Mouse (Mus musculus) lung, embryonic 15.5 days (tissue): ENCODE measurements around the gene Anp32a. TPM values are rescaled to one million over a fixed set of nuclear protein-coding genes. Genes with fewer than 3 reads are reported as not detected.

ENCODE experiments used
- ATAC-seq: fragments of 200-750 bp; cut with Nextera tagmentation; 2 replicates; pipeline ENCODE4 v1.8.0; 2017; ENCODE audit warnings: moderate number of reproducible peaks, borderline replicate concordance; ENCODE audit not compliant: low FRiP score, low TSS enrichment; ENCODE audit errors: extremely low read depth
- H3K27ac ChIP-seq: fragments of 300-500 bp; sonication (generic); 2 replicates; pipeline ENCODE4 v1.5.1; 2015; ENCODE audit warnings: moderate library complexity, mild to moderate bottlenecking, inconsistent platforms
- H3K27me3 ChIP-seq: fragments of 300-500 bp; sonication (generic); 2 replicates; pipeline ENCODE4 v1.6.1; 2015; ENCODE audit warnings: inconsistent platforms
- H3K36me3 ChIP-seq: fragments of 300-500 bp; sonication (generic); 2 replicates; pipeline ENCODE4 v1.6.1; 2015; ENCODE audit warnings: inconsistent platforms
- H3K4me1 ChIP-seq: fragments of 300-500 bp; sonication (generic); 2 replicates; pipeline ENCODE4 v1.6.1; 2015; ENCODE audit warnings: inconsistent platforms
- H3K4me2 ChIP-seq: fragments of 300-500 bp; sonication (generic); 2 replicates; pipeline ENCODE4 v1.6.1; 2015; ENCODE audit warnings: inconsistent platforms, mild to moderate bottlenecking, moderate library complexity
- H3K4me3 ChIP-seq: fragments of 300-500 bp; sonication (generic); 2 replicates; pipeline ENCODE4 v1.5.1; 2015; ENCODE audit warnings: mild to moderate bottlenecking, inconsistent platforms
- H3K9ac ChIP-seq: fragments of 300-500 bp; sonication (generic); 2 replicates; pipeline ENCODE4 v1.6.1; 2015; ENCODE audit warnings: inconsistent platforms
- H3K9me3 ChIP-seq: fragments of 300-500 bp; sonication (generic); 2 replicates; pipeline ENCODE4 v1.6.1; 2016; ENCODE audit warnings: inconsistent platforms
- WGBS: fragments of 180-500 bp; shearing (Covaris S2); methylation state at CpG from one replicate; pipeline ENCODE4 v1.1.7; 2015; 5-methylcytosine and 5-hydroxymethylcytosine counted together
- polyA plus RNA-seq: library from polyadenylated mRNA; unstranded; fragments of >200 nt; fragmentation: Nextera tagmentation; extraction: Ambion mirVana; gene quantifications from 2 replicates; pipeline ENCODE4 v1.2.1, GENCODE M21; 2015

The Anp32a gene
- polyA plus RNA-seq: 182 and 184 TPM in 2 replicates

DNA sequence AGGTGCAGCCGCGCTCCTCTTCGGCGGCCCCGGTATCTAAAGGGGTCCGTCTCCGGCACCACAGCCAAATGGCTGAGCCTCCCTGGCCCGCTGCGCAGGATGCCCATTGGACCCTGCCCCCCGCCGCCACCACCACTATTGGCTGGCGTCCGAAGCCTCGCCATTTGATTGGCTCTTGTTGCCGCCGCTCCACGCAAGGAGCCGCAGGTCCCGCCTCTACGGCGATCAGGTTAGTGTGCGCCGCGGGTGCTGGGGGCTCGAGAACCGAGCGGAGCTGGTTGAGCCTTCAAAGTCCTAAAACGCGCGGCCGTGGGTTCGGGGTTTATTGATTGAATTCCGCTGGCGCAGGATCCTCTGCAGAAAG, at the start of gene Anp32a:
Gene Anp32a, plus strand, starts transcription at position 171 of the 364 bp plus-strand sequence.
- peak; percentile 85 for ATAC-seq
- Histone ChIP-seq H3K36me3 (no peaks in the 10 kb centered on the region), H3K9ac (peak within 1 kb of the TSS; percentile 99), H3K4me2 (peak within 1 kb of the TSS; percentile 63), H3K27ac (peak within 1 kb of the TSS; percentile 99), H3K4me3 (peak within 1 kb of the TSS; percentile 89), H3K4me1 (peaks cover 22% of the 10 kb centered on the region), H3K9me3 (no peaks in the 10 kb centered on the region), H3K27me3 (no peaks in the 10 kb centered on the region)
- WGBS: 0% methylated on average over 33 of the region's 34 CpGs

- WGBS: 26% methylated on average over 7 of the region's 7 CpGs
- ATAC-seq: no peak
- H3K9me3 ChIP-seq: no peaks in the 10 kb centered on the region
- H3K27ac ChIP-seq: no peak overlapping the region
- no peaks in the 10 kb centered on the region for H3K4me1 ChIP-seq
- H3K36me3 ChIP-seq: no peaks in the 10 kb centered on the region
- no peak overlapping the region for H3K4me2 ChIP-seq
- no peaks in the 10 kb centered on the region for H3K27me3 ChIP-seq
- no peak overlapping the region for H3K9ac ChIP-seq
- H3K4me3 ChIP-seq: no peak overlapping the region
Measured at GRCm38 (mm10) chr9:62295006-62295698, 45.9 kb upstream of the Anp32a start.

GRCm38 (mm10) chr9:62296891-62297290, 44.2 kb upstream of the Anp32a start:
- Histone ChIP-seq H3K27me3 (no peaks in the 10 kb centered on the region), H3K4me2 (no peak overlapping the region), H3K9ac (no peak overlapping the region), H3K36me3 (no peaks in the 10 kb centered on the region), H3K9me3 (no peaks in the 10 kb centered on the region), H3K4me3 (no peak overlapping the region), H3K4me1 (no peaks in the 10 kb centered on the region), H3K27ac (no peak overlapping the region)
- ATAC-seq: no peak
- 53% methylated on average over 1 of the region's 1 CpGs for WGBS

GRCm38 (mm10) chr9:62315556-62315955, 25.5 kb upstream of the Anp32a start:
- Histone ChIP-seq H3K36me3 (no peaks in the 10 kb centered on the region), H3K27ac (no peak overlapping the region), H3K4me3 (no peak overlapping the region), H3K9ac (no peak overlapping the region), H3K27me3 (no peaks in the 10 kb centered on the region), H3K4me2 (no peak overlapping the region), H3K4me1 (no peaks in the 10 kb centered on the region), H3K9me3 (no peaks in the 10 kb centered on the region)
- WGBS: 78% methylated on average over 6 of the region's 6 CpGs
- no peak for ATAC-seq

DNA sequence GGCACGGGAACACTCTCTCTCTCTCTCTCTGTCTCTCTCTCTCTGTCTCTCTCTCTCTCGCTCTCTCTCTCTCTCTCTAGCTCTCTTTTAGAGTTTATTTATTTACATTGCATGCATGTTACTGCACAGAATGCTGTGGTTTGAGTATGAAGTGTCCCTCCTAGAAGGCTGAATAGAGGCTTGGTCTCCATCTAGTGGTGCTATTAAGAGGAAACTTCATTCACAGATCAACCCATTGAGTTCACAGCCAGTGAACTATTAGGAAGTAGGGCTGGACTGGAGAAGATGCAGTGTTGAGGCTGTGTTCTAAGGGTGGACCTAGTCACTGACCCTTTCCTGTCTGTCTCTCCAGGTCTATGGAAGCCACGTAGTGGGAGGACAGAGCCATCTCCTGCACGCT, 22.4 kb upstream of the Anp32a start:
- Histone ChIP-seq H3K4me3 (no peak overlapping the region), H3K4me1 (no peaks in the 10 kb centered on the region), H3K9ac (no peak overlapping the region), H3K27me3 (no peaks in the 10 kb centered on the region), H3K9me3 (no peaks in the 10 kb centered on the region; the same call in 1 of the 2 replicates), H3K27ac (no peak overlapping the region), H3K4me2 (no peak overlapping the region), H3K36me3 (no peaks in the 10 kb centered on the region)
- no peak for ATAC-seq
- WGBS: 74% methylated on average over 4 of the region's 4 CpGs

- H3K27ac ChIP-seq: no peak overlapping the region
- H3K27me3 ChIP-seq: no peaks in the 10 kb centered on the region
- H3K9ac ChIP-seq: no peak overlapping the region
- WGBS: 75% methylated on average over 1 of the region's 1 CpGs
- H3K9me3 ChIP-seq: no peaks in the 10 kb centered on the region; the same call in 1 of the 2 replicates
- H3K4me2 ChIP-seq: no peak overlapping the region
- no peaks in the 10 kb centered on the region for H3K36me3 ChIP-seq
- no peak overlapping the region for H3K4me3 ChIP-seq
- no peaks in the 10 kb centered on the region for H3K4me1 ChIP-seq
- ATAC-seq: no peak
Measured at GRCm38 (mm10) chr9:62323816-62324215, 17.3 kb upstream of the Anp32a start.

DNA sequence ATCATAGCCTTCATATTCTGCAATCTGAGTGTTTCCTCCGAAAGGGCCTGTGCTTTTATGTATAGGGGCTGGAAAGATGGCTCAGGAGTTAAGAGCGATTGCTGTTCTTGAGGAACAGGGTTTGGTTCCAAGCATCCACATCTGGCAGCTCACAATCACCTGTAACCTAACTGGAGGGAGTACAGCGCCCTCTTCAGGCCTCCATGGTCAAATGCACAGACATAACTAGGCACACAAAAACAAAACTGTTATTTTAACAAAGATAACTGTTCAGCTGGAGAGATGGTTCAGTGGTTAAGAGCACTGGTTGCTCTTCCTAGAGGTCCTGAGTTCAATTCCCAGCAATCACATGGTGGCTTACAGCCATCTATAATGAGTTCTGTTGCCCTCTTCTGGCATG, 15.1 kb upstream of the Anp32a start:
- Histone ChIP-seq H3K36me3 (no peaks in the 10 kb centered on the region), H3K27ac (no peak overlapping the region), H3K9ac (no peak overlapping the region), H3K4me3 (no peak overlapping the region), H3K4me2 (no peak overlapping the region), H3K4me1 (no peaks in the 10 kb centered on the region), H3K27me3 (no peaks in the 10 kb centered on the region), H3K9me3 (no peaks in the 10 kb centered on the region; the same call in 1 of the 2 replicates)
- no peak for ATAC-seq
- WGBS: 73% methylated on average over 3 of the region's 3 CpGs

- no peak overlapping the region for H3K4me2 ChIP-seq
- H3K4me1 ChIP-seq: peaks cover 6% of the 10 kb centered on the region
- H3K9me3 ChIP-seq: no peaks in the 10 kb centered on the region
- H3K27ac ChIP-seq: no peak overlapping the region
- no peak overlapping the region for H3K4me3 ChIP-seq
- no peaks in the 10 kb centered on the region for H3K36me3 ChIP-seq
- ATAC-seq: no peak
- WGBS: 87% methylated on average over 9 of the region's 9 CpGs
- no peaks in the 10 kb centered on the region for H3K27me3 ChIP-seq
- H3K9ac ChIP-seq: no peak overlapping the region
Measured at GRCm38 (mm10) chr9:62334298-62334825, 6.7 kb upstream of the Anp32a start.

- Histone ChIP-seq H3K27ac (no peak overlapping the region), H3K4me1 (peaks cover 6% of the 10 kb centered on the region), H3K9ac (no peak overlapping the region), H3K4me3 (no peak overlapping the region), H3K27me3 (no peaks in the 10 kb centered on the region), H3K36me3 (no peaks in the 10 kb centered on the region), H3K4me2 (no peak overlapping the region), H3K9me3 (no peaks in the 10 kb centered on the region)
- WGBS: 45% methylated on average over 12 of the region's 12 CpGs
- no peak for ATAC-seq
Measured at GRCm38 (mm10) chr9:62335396-62335795, 5.7 kb upstream of the Anp32a start.

DNA sequence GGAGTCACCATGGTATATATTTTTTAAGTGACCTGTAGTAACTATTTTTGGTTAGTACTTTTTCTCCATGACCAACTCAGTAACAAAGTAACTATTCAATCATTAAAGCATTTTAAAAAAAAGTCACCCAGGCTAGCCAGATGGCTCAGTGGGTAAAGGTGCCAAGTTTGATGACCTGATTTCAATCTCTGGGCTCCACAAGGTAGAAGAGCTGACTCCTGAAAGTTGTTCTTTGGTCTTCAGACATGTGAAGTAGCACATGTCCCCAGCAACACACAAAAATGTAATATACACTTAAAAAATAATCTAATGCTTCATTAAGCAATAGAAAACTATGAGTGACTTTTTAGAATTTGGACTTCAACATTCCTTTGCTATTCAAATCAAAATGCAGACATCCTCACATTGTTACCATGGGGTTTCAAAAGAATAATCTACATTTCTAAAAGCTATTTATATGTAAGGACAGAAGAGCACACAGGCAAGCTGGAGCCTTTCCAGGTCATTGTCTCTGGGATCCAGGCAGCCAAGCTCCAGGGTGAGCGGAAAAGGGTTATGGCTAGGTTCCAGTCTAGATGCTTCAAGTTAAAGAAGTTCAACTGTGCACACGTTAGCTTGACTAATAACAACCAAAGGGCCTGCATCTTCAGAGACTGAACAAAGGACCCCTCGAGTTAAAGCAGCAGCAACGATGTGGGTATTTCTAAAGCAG, 3.0 kb upstream of the Anp32a start:
- no peak for ATAC-seq
- H3K9me3 ChIP-seq: no peaks in the 10 kb centered on the region
- peaks cover 6% of the 10 kb centered on the region for H3K4me1 ChIP-seq
- H3K4me3 ChIP-seq: no peak overlapping the region
- no peak overlapping the region for H3K4me2 ChIP-seq
- H3K36me3 ChIP-seq: no peaks in the 10 kb centered on the region
- H3K27me3 ChIP-seq: no peaks in the 10 kb centered on the region
- WGBS: 49% methylated on average over 4 of the region's 4 CpGs
- H3K27ac ChIP-seq: peak overlapping the region; percentile 38; the same call in 1 of the 2 replicates
- H3K9ac ChIP-seq: no peak overlapping the region

DNA sequence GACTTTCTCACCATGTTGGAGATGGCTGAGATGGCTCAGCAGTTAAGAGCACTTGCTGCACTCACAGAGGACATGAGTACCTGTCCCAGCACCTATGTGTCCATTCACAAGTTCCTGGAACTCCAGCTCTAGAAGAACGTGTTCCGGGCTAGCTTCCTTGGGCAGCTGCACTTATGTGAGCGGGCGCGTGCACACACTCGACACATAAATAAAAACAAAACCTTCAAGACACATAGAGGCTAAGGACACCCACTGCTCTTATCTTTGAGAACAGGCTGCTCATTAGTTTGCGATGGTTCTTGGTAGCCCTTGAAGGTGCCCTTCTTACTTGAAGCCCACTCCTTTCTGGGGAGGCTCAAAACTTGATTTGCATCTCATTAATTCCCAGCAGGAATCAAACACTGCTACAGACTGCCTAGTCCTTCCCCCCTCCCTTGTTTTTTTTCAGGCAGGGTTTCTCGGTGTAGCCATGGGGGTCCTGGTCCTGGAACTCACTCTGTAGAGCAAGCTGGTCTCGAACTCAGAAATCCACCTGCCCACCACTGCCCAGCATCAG, 2.4 kb upstream of the Anp32a start:
- no peaks in the 10 kb centered on the region for H3K9me3 ChIP-seq
- no peak overlapping the region for H3K4me3 ChIP-seq
- peaks cover 6% of the 10 kb centered on the region for H3K4me1 ChIP-seq
- ATAC-seq: no peak
- no peaks in the 10 kb centered on the region for H3K36me3 ChIP-seq
- no peak overlapping the region for H3K9ac ChIP-seq
- peak overlapping the region; percentile 38; the same call in 1 of the 2 replicates for H3K27ac ChIP-seq
- 73% methylated on average over 9 of the region's 9 CpGs for WGBS
- H3K4me2 ChIP-seq: no peak overlapping the region
- H3K27me3 ChIP-seq: no peaks in the 10 kb centered on the region
